Mouse (Mus musculus): Measurements from ENCODE around the gene Rexo1. TPM values are rescaled to one million over a fixed set of nuclear protein-coding genes. Genes with fewer than 3 reads are reported as not detected.

The Rexo1 gene
- total RNA-seq, 1 experiment from 2014 or later, result 63.5 TPM

DNA sequence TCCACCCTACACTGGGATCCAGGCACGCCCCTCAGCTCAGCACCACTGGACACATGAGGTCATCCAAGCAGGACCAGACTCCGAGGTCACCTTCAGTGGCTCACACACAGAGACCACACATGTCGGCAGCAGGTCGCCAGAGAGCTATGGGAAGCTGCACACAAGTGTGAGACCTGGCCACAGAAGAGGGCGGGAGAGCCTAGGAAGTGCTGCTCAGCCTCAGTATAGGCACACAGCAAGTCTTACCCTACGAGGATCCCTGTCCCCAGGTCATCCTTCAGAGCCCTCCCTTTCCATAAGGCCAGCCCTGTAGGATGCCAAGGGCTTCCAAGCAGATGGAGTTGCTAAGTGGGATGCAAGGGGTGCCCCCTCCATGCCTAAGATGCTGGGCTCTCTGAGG, 7.4 kb downstream of the Rexo1 start:
- DNase-seq, result no peak

DNA sequence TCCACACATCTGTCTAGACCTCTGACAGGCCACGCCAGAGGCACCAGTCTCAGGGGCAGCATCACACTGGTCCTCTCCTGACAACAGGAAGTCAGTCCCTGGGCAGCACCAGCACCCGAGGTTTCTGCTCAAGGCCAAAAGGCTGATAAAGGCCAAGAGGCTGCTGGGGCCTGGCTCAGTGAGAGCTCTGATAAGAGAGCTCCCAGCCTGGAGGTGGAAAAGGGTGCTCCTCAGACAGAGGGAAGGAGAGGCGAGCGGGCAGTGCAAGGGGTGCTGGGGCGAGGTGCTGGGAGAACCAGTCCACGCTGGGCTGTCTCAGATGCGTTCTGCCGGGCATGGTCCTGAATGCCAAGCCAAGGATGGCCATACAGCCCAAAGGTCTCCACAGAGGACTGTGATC, 7.8 kb downstream of the Rexo1 start:
- DNase-seq, result no peak

DNA sequence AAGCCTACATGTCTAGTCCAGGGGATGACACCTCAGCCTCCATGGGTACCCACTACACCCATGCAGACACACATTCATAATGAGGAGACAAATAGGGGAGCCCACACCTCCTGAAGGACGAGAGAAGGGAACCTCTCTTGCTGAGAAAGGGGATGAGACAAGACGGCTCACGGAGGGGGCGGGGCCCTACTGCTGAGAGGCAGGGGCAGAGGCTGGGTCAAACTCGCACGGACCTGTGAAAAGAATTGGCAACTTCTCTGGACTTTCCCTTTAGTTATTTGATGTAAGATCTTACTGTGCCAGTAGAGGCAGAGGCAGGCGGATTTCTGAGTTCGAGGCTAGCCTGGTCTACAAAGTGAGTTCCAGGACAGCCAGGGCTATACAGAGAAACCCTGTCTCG, 9.0 kb downstream of the Rexo1 start:
- DNase-seq, result no peak

DNA sequence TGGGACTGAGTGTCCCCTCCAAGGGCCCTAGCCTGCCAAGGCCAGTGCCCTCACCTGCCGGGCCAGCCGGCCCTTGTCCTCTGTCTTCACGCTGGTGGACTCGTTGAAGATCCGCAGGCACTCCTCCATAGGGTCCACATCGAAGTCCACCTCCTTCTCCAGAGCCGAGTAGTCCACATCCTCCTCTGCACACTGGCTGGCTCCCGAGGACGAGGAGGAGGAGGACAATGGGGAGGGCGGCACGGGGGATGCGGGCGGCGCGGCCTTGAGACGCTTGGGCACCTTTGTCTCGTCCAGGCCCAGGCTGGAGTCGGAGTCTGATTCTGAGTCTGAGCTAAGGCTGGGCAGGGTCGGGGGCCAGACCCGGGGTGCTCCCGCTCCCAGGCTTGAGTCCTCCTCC, 12.1 kb downstream of the Rexo1 start:
- no peak for DNase-seq

DNA sequence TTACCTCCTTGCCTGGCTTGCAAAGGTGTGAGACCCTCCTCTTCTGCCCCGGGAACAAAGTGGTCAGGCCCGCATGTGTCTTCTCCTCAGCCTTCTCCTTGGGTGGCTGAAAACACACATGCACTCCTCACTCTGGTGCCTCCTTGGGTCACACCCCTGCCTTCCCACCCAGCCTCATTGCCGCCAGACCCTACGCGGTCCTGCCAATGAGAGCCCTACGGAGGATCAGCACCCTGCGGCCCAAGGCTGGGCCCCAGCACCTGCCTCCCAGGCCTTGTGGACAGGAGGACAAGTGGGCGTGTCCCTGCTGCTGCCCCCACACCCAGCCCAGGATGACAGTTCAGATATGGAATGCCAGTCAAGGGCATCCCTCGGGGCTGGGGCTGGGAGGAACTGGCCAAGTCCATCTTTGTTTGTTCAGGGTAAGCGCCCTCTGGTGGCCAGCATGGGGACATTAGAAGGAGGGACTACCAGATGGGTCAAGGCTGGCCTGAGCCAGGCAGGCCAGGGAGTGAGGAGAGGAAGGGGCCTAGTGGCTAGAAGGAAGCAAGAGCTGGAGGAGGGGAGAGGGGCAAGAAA, 12.8 kb downstream of the Rexo1 start:
- peak; percentile 91 for DNase-seq

DNA sequence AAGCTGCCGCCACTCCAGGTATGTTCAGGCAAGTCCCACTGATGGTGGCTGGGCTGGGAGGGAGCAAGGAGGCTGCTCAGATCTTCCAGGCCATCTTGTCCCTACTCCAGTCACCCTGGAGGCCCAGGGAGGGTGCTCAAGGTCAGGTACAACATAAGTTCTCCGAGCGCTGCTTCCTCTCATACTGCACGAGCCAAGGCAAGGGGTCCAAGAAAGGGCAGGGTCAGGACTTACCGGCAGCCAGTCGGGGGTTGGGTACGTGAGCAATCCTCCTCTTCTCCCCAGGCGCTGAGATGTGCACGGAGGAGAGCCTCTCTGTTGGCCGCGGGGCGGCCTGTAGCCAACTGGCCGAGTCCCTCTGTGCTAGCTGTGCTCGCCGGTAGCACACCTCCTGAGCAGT, 13.8 kb downstream of the Rexo1 start:
- DNase-seq, result no peak

DNA sequence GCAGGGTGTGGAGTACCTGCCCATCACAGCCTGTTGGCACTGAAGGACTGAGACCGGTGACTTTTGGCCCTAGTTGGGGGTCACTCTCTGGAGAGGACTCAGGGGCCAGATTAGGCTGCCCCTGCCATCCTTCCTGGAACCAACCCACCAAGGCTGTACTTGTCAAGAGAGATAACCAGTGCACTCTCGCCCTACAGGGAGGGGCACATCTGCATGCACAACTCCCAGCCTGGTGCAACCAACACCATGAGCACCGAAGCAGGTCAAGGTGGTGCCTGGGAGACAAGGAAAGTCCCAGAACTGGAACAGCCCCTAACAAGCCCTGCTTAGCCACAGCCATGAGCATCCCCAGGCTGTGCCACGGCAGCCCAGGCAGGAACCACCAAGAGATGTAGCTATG, 14.4 kb downstream of the Rexo1 start:
- DNase-seq, result no peak

DNA sequence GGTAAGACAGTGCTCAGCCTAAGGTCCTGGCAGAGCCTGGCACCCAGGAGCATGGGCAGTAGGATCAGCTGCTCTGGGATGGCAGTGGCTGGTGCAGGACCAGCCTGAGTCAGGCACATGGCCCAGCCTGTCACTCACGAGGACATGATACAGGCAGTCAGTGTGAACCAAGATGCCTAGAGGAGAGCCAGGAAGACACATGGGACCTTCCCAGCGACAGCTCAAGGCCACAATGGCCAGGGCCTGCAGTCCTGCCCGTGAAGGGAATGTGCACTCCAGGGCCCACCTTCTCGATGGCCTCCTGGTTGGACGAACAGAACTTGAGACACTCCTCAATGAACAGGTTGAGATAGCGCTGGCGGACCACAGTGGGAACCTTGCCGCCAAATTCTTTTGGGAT, 15.8 kb downstream of the Rexo1 start:
- DNase-seq, result no peak

DNA sequence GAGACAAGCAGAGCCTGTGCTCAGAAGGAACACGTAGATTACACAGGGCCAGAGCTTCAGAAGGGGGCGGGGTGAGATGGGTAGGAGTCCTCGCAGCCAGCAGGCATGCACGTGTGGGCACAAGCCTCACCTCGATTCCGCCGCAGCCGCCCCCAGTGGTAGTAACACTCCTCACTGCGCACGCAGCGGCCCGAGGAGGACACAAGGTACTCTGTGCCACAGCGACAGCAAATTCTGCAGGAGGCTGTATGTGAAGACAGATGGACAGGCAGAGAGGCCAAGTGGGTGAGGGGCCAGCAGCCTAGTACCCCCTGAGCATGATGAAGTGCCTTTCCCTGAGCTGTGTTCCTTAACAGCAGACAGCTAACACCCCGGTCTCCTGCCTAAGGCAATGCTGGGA, 17.5 kb downstream of the Rexo1 start:
- DNase-seq, result no peak

DNA sequence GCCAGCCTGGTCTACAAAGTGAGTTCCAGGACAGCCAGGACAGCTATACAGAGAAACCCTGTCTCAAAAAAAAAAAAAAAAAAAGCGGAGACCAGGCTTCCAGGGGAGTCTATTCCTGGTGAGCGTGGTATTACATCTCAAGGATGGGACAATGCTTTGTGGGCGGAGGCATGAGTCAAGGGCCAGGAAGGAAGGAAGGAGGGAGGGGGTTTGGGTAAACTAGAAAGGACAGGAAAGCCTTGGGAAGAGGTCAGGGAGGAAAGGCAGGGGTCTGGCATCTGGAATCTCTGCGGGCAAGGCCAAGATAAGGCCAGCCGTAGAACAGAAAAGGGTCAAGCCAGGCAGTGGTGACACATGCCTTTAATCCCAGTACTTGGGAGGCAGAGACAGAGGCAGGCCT, 21.9 kb downstream of the Rexo1 start:
- DNase-seq, result no peak

DNA sequence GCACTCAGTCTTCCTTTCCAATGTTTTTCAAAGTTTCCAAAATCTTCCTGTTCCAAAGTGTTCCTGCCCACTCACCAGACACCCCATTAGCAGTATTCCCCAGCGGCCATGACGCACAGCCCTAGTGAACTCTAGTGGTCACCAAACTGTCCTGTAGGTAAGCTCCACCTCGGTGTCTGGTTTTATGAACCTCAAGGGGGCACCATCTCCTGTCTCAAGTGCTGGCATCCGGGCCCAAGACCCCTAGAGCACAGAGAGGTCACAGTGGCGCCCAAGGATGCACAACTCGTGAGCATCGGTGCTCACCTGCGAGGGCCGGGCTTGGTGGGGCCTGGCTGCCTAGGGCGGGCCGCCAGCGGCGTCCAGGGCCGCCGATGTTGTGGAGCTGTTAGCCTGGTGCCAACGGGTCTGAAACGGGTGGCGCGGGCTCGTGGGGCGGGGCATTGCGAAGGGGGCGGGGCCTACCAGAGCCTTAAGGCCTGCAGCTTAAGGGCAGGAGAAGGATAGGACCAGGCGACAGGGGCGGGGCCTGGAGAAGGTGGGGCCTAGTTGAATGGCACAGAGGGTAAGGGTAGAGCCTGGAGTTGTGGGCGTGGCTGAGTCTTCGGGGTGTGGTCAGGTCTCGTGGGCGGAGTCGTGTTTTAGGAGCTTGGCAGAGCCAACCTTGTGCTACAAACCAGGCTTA, 22.5 kb downstream of the Rexo1 start, which contains the start of gene Atp8b3:
Atp8b3 (minus strand) TSS at position 415 of the 685 bp plus-strand sequence.
- peak; percentile 89 for DNase-seq

DNA sequence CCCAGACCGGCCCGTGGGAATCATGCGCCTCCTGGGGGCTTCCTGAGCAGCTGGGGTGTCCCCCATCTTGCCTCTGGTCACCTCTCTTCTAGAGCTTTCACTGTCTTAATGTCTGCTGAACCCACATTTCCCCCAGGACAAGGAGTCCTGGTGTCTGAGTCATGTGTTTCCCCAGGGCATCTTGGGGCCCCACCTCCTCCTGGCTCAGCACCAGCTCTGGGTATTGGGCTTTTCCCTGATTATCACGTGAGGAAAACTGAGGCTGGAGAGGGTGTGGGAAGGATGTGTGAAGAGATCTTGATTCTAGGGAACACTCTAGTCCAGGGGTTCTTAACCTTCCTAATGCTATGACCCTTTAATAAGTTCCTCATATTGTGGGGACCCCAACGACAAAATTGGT, 23.2 kb downstream of the Rexo1 start:
- peak; percentile 65 for DNase-seq

DNA sequence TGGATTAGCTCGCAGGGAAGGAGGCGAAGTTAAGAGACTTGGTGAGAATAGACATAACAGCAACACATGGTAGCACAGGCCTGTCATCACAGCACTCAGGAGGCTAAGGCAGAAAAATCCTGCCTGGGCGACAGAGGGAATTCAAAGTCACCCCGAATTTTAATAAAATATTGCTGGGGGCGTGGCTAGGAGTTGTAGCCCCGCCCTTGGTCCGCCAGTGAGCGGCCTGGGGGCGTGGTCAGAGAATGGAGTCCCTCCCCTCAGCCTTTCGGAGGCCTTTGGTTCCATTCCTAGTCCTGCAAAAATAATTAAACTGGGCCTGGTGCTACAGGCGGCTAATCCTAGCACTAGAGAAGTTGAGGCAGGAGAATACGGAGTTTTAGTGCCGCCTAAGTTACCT, 25.6 kb downstream of the Rexo1 start:
- no peak for DNase-seq

DNA sequence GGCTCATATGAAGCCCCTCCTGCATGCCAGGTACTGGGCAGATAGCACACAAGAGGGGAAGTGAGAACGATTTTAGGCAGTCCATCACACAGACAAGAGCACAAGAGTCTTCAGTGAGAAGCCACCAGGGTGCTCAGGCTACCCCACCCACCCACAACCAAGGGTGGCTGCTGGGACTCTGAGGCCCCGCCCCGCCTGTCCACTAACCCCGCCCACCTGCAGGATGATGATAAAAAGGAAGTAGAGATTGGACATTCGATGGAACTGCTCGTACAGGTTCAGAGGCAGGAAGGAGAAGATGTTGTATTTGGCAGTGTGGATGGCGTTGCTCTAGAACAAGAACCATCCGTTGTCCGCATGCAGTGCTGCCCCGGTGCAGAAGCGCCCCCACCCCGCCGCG, 26.3 kb downstream of the Rexo1 start:
- no peak for DNase-seq

DNA sequence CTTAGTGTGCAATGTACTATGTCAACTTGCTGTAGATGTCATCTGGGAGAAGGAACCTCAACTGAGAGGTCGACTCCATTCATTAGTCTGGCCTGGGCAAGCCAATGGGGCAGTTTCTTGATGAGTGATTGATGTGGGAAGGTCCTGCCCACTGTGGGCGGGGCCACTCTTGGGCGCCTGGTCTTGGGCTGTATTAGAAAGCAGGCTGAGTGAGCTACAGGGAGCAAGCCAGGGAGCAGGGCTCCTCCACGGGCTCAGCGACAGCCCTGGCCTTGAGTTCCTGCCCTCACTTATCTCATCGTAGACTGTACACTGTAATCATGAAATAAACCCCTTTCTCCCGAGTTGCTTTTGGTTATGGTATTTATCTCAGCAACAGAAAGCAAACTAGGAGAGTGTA, 27.7 kb downstream of the Rexo1 start:
- DNase-seq, result peak; percentile 60

DNA sequence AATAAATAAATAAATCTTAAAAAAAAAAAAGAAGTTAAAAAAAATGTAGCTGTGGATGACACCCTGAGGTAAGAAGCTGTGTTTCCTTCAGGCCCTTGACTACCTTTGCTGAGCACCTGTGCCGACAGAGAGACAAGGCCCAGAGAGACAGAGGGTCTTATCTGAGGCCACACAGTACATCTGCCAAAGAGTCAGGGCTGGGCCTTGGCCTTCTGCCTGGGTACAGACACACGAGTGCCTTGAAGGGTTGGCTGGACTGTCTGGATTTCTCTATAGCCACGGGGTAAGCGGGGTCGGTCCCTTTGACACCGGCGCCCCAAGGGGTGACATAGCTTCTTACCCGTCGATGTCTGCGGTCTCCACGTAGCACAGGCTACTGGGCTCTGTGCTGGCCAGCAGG, 28.6 kb downstream of the Rexo1 start:
- DNase-seq, result no peak

DNA sequence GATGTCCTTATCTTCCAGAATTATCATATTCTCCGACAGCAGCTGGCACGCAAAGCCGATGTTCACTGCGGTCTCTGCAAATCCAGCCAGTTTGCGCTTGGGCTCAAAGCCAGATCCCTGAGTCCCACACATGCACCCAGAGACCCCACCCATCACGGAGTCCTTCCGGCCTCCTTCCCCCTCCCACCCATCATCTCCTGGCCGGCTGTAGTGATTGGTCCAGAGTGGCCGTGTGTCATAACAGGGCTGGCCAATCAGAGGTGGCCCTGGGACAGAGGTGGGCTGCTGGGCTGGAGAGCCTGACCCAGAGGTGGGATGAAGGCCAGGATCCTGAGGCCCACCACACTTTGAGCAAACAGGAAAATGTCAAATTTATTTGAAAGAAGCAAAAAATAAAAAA, 35.2 kb downstream of the Rexo1 start:
- no peak for DNase-seq

DNA sequence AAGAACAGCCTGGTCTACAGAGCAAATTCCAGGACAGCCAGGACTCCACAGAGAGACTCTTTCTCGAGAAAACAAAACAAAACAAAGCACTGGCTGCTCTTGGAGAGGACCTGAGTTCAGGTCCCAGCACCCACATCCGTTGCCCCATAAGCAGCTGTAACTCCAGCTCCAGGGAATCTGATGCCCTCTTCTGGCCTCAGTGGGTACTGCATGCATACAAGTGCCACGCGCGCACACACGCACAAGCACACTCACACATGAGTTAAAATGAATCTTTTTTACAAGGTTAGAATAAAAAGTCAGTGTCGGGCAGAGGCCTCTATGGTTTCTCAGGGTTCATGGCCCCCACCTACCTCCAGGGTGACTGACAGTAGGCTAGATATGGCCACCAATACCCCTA, 38.1 kb downstream of the Rexo1 start:
- DNase-seq, result no peak

DNA sequence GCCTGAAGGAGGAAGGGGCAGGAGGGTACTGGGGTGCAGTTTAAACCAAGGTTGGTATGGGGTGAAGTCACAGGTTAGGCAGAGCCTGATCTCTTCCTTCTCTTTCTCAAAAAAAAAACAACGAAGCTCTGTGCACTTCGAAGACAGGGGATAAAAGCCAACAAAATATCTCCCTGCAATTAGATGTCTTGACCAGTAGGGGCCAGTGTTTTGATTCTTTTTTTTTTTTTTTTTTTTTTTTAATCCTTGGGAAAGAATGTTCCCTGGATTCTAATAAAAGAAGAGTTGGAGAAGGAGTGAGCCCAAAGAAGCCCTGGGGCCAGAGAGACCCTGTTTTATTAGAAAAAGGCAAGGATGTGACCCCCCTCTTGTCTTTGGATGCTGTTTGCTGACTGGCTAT, 42.1 kb downstream of the Rexo1 start:
- no peak for DNase-seq

DNA sequence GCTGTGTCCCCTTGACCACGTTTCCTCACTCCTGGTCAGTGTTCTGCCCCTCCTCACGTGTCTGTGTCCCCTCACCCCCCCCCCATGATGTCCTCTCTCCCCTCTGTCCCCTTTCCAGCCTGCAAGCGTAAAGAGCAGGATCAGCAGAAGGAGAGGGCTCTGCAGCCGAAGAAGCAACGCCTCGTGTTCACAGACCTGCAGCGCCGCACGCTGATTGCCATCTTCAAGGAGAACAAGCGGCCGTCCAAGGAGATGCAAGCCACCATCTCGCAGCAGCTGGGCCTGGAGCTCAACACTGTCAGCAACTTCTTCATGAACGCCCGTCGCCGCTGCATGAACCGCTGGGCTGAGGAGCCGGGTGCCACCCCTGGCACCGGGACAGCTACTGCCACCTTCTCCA, 47.6 kb downstream of the Rexo1 start:
- no peak for DNase-seq

DNA sequence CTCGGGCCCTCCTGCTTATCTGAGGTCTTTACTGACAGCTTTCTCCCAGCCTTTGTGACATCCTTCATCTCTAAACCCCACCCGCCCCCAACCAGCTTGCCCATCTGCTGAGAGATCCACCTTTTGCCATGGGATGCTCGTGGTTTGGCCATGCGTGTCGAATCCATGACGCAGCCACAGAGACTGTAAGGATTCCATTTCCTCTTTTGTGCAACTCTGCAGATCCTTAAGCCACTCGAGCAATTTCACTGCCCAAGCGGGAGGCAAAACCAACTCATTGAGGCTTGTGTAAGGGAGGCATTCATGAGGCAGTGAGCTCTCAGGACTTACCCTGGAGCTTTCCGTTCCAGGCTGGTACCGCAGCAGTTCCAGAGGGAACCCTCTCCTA, 51.1 kb downstream of the Rexo1 start:
- no peak for DNase-seq

DNA sequence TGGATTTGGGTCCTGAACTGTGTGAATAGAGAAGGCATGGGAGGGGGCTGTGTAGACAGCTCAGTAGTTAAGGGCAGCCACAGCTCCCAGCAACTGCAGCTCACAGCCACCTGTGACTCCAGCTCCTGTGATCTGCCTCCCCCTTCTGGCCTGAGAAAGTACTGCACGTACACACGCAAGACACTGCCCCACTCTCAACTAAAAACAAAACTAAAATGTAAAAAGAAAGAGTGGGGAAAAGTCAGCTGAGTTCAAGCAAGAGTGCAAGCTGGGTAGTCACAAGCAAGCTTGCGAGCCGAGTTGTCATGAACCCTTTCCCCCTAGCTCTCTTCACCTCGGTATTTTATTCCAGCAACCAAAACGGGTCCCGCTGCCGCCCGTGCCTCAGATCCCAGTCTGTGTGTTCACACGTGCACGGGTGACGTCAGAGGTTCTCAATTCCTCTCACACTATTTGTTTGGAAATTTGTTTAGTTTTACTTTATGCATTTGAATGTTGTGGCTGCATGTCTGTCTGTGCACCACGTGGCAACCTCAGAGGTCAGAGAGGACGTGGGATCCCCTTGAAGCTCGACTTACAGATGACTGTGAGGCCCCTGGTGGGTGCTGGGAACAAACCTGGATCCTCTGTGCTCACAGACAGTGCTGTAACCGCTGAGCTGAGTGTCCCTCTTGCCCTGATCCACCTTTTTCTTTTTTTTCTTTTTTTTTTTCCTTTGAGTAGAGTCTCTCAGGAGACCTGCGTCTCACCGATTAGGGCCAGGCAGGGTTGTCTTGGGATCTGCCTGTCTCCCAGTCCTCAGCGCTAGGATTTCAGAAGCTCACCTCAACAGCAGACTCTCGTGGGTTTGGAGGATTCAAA, 51.7 kb downstream of the Rexo1 start:
- peak; percentile 76 for DNase-seq

DNA sequence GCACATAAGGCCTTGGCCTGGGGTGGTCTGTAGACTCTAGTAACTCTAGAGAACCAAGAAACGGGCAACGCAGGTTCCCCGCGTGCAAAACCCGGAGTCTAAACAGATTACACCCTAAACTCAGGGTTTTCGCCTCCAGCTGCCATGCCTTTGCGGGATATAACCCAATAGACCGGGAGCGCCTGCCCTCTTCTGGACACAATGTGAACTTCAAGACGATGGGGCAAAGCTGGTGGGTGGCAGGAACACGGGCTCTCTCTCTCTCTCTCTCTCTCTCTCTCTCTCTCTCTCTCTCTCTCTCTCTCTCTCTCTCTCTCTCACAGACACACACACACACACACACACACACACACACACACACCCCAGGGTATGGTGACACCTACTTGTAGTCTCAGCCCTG, 55.1 kb downstream of the Rexo1 start:
- DNase-seq, result peak; percentile 71

DNA sequence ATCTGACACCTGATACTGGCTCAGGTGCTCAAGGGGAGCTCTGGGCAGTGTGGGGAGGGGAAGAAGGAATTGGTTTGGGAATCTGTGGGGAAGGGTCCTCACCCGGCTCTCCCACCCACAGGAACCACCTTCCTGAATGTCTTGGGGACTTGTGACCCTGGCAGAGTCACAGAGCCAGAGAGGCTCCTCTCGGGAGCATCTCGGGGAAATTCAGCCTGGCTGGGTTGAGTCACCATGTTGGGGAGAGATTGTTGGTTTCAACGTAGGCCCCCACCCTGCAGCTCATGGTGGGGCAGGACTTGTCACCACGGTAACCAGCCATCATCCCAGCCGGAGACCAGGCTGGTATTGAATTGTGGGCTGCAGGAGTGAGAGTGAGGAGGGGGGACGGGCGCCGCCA, 56.6 kb downstream of the Rexo1 start:
- no peak for DNase-seq
